Mouse (Mus musculus): ENCODE measurements around the gene Smok3a. TPM values are rescaled to one million over a fixed set of nuclear protein-coding genes. Genes with fewer than 3 reads are reported as not detected.
"Not testable (repeated sequence)": the region's sequence is repeated elsewhere in the genome, so short reads cannot be mapped to it uniquely, and the experiment has no call there.

The Smok3a gene
- polyA plus RNA-seq, 1 experiment from 2014 or later: not detected

DNA sequence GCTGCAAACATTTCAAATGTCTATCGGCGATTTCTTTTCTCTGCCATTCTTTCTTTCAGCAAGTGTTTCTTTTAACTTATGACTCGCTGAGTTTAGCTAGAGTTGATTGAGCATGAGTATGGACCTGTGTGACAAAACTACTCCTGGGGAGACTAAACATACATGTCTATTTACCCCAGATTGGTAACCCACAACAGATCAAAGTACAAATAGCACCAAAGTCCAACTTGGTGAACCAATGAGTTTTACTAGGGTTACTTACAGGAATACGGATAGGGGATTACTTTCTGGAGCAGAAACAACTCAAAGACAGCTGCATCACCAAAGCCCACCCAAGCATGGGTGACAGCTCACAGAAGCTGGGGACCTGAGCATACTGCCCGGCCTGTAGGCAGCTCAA is 11.6 kb upstream of the Smok3a start:
- Histone ChIP-seq H3K36me3 (ENCODE audit: control insufficient read depth, insufficient read depth, low read length) (no peaks in the 10 kb centered on the region), H3K27me3 (ENCODE audit: control insufficient read depth, insufficient read depth, low read length) (no peaks in the 10 kb centered on the region), H3K4me3 (ENCODE audit: low read depth, low read length) (no peak overlapping the region), H3K9me3 (ENCODE audit: control insufficient read depth, low read length) (no peaks in the 10 kb centered on the region), H3K9ac (ENCODE audit: low read length) (no peak overlapping the region), H3K27ac (replicated peaks; ENCODE audit: low read depth, low read length) (no peak overlapping the region), H3K4me1 (ENCODE audit: control insufficient read depth, insufficient read depth, low read length) (no peaks in the 10 kb centered on the region), H3K4me2 (ENCODE audit: low read depth, severe bottlenecking) (no peak overlapping the region)
- WGBS: 87% methylated on average over 5 of the region's 5 CpGs
- no peak for ATAC-seq (ENCODE audit: insufficient number of reproducible peaks, low FRiP score, low TSS enrichment, low read depth)
- no peak for DNase-seq (ENCODE audit: low spot score)

DNA sequence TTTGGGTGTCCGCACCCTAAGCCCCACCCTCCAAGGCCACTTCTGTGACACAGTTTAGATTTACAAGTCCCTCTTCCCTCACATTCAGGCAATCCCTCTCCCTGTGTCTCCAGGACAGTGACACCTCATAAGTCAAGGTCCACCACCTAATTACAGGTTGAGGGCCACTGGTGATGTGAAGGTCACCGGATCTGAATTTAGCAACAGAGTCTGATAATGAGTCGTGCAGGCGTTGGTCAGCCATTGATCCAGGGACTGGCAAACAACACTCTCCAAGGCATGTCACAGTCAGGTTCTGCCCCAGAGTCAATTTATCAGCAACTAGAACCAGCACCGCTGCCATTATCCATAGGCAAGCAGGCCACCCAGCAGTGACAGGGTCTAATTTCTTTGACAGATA is 8.7 kb upstream of the Smok3a start:
- no peak for ATAC-seq (ENCODE audit: insufficient number of reproducible peaks, low FRiP score, low TSS enrichment, low read depth)
- H3K36me3 ChIP-seq (ENCODE audit: control insufficient read depth, insufficient read depth, low read length): no peaks in the 10 kb centered on the region
- no peak overlapping the region for H3K4me3 ChIP-seq (ENCODE audit: low read depth, low read length)
- no peaks in the 10 kb centered on the region for H3K27me3 ChIP-seq (ENCODE audit: control insufficient read depth, insufficient read depth, low read length)
- no peak overlapping the region for H3K4me2 ChIP-seq (ENCODE audit: low read depth, severe bottlenecking)
- H3K27ac ChIP-seq (replicated peaks; ENCODE audit: low read depth, low read length): no peak overlapping the region
- no peak overlapping the region for H3K9ac ChIP-seq (ENCODE audit: low read length)
- no peaks in the 10 kb centered on the region for H3K4me1 ChIP-seq (ENCODE audit: control insufficient read depth, insufficient read depth, low read length)
- WGBS: 78% methylated on average over 5 of the region's 5 CpGs
- H3K9me3 ChIP-seq (ENCODE audit: control insufficient read depth, low read length): no peaks in the 10 kb centered on the region
- no peak for DNase-seq (ENCODE audit: low spot score)

DNA sequence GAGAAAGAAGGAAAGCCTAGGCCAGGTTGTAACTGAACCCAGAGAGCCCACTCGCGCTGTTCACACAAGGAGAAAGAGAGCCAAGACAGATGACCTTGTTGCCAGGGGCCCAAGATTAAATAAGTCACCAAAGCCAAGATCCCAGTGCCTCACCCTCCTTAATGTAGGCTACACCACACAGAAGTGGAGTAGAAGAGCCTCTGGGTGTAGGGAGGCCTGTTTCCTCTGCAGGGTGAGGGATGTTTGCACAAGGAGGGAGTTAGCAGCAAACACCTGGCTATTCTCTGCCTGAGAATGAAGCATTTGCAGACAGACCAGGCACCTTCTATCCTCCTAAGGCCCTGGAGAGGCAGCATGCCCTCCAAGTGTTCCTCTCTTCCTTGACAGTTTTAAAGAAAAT is 4.5 kb upstream of the Smok3a start:
- H3K36me3 ChIP-seq (ENCODE audit: control insufficient read depth, insufficient read depth, low read length): no peaks in the 10 kb centered on the region
- no peaks in the 10 kb centered on the region for H3K9me3 ChIP-seq (ENCODE audit: control insufficient read depth, low read length)
- H3K27ac ChIP-seq (replicated peaks; ENCODE audit: low read depth, low read length): no peak overlapping the region
- no peak overlapping the region for H3K4me3 ChIP-seq (ENCODE audit: low read depth, low read length)
- H3K9ac ChIP-seq (ENCODE audit: low read length): no peak overlapping the region
- DNase-seq (ENCODE audit: low spot score): no peak
- H3K27me3 ChIP-seq (ENCODE audit: control insufficient read depth, insufficient read depth, low read length): no peaks in the 10 kb centered on the region
- ATAC-seq (ENCODE audit: insufficient number of reproducible peaks, low FRiP score, low TSS enrichment, low read depth): no peak
- H3K4me2 ChIP-seq (ENCODE audit: low read depth, severe bottlenecking): no peak overlapping the region
- WGBS: 89% methylated on average over 2 of the region's 2 CpGs
- no peaks in the 10 kb centered on the region for H3K4me1 ChIP-seq (ENCODE audit: control insufficient read depth, insufficient read depth, low read length)

DNA sequence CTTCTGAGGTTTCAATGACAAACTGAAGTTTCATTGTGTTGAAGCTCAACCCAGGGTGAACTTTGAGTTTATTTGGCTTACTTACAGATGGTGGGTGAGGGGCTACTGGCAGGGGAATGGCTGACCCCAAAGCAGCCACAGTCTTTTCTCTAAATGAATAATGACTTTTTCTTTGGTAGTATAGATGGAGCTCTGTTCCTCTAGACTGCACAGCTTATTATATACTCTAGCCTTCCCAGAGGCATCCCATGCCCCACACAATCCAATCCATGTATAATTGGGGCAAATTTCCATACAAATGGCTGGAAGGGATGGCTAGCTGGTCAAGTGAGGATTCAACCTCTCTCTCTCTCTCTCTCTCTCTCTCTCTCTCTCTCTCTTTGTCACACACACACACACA is 4.1 kb upstream of the Smok3a start:
- DNase-seq (ENCODE audit: low spot score) (no peak), ATAC-seq (ENCODE audit: insufficient number of reproducible peaks, low FRiP score, low TSS enrichment, low read depth) (no peak)

DNA sequence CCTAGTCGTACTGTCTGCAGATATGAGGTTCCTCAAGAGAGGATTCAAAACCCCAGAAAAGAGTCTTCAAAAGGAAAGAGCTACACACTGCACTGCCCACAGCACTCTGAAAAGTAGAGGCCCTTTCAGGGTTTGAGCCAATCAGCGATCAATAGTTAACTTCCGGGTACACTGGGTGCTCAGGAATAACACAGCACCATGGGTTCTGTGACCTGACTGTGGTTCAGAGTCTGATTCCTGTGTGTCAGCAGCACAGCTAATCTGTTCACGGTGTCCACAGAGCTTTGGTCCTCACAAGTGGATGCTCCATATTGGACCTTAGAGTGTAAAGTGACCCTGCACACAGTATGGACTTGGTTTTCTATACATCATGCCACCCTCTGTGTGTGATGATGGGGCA is 1.5 kb upstream of the Smok3a start:
- not testable (repeated sequence) for H3K9ac ChIP-seq (ENCODE audit: low read length); ATAC-seq (ENCODE audit: insufficient number of reproducible peaks, low FRiP score, low TSS enrichment, low read depth); H3K36me3 ChIP-seq (ENCODE audit: control insufficient read depth, insufficient read depth, low read length); H3K9me3 ChIP-seq (ENCODE audit: control insufficient read depth, low read length); H3K4me1 ChIP-seq (ENCODE audit: control insufficient read depth, insufficient read depth, low read length); H3K4me3 ChIP-seq (ENCODE audit: low read depth, low read length); DNase-seq (ENCODE audit: low spot score); H3K27ac ChIP-seq (replicated peaks; ENCODE audit: low read depth, low read length); H3K4me2 ChIP-seq (ENCODE audit: low read depth, severe bottlenecking); H3K27me3 ChIP-seq (ENCODE audit: control insufficient read depth, insufficient read depth, low read length)
- 90% methylated on average over 3 of the region's 4 CpGs for WGBS

More for the DNA sequence above, 4.1 kb upstream of the Smok3a start:
- Histone ChIP-seq H3K9me3 (ENCODE audit: control insufficient read depth, low read length) (no peaks in the 10 kb centered on the region), H3K4me2 (ENCODE audit: low read depth, severe bottlenecking) (no peak overlapping the region), H3K4me1 (ENCODE audit: control insufficient read depth, insufficient read depth, low read length) (no peaks in the 10 kb centered on the region), H3K27me3 (ENCODE audit: control insufficient read depth, insufficient read depth, low read length) (no peaks in the 10 kb centered on the region), H3K4me3 (ENCODE audit: low read depth, low read length) (no peak overlapping the region), H3K9ac (ENCODE audit: low read length) (no peak overlapping the region), H3K27ac (replicated peaks; ENCODE audit: low read depth, low read length) (no peak overlapping the region), H3K36me3 (ENCODE audit: control insufficient read depth, insufficient read depth, low read length) (no peaks in the 10 kb centered on the region)

DNA sequence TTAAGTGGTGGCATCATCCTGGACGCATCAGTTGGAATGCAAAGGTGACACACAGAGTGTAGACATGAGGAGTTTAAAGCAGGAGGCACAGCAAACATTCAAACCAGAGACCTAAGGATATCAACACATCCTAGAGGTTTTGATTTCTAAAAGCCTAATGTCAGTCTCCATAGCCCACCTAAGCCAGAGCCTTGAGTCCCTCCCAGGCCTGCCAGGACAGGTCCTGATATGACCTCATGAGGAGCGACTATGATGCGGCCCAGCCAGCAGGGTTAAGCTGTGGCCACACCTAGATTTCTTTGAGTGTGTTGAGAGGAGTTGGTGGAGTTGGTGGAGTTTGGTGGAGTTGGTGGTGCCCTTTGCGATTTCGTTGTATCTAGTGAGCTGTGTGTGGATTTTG is 31.8 kb downstream of the Smok3a start, which contains the start of gene Smok3c:
Gene Smok3c (plus strand): TSS at position 301 of the 400 bp plus-strand sequence.
- not testable (repeated sequence) for ATAC-seq (ENCODE audit: insufficient number of reproducible peaks, low FRiP score, low TSS enrichment, low read depth)
- no CpG with 5 or more reads among the region's 5 CpGs for WGBS

DNA sequence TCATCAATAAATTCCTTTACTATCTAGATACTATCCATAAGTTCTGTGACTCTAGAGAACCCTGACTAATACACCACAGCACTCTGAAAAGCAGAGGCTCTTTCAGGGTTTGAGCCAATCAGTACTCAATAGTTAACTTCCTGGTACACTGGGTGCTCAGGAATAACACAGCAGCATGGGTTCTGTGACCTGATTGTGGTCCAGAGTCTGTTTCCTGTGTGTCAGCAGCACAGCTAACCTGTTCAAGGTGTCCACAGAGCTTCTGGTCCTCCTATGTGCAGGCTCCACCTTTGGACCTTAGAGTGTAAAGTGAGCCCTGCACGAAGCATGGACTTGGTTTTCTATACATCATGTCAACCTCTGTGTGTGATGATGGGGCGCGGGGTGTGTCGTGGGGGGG is 52.7 kb downstream of the Smok3a start:
- Histone ChIP-seq H3K4me1 (ENCODE audit: control insufficient read depth, insufficient read depth, low read length) (no peaks in the 10 kb centered on the region), H3K36me3 (ENCODE audit: control insufficient read depth, insufficient read depth, low read length) (no peaks in the 10 kb centered on the region), H3K4me2 (ENCODE audit: low read depth, severe bottlenecking) (no peak overlapping the region), H3K27ac (replicated peaks; ENCODE audit: low read depth, low read length) (no peak overlapping the region), H3K9me3 (ENCODE audit: control insufficient read depth, low read length) (no peaks in the 10 kb centered on the region), H3K9ac (ENCODE audit: low read length) (no peak overlapping the region), H3K27me3 (ENCODE audit: control insufficient read depth, insufficient read depth, low read length) (no peaks in the 10 kb centered on the region), H3K4me3 (ENCODE audit: low read depth, low read length) (no peak overlapping the region)
- no peak for ATAC-seq (ENCODE audit: insufficient number of reproducible peaks, low FRiP score, low TSS enrichment, low read depth)
- no peak for DNase-seq (ENCODE audit: low spot score)
- 89% methylated on average over 4 of the region's 4 CpGs for WGBS

More for the DNA sequence above, 31.8 kb downstream of the Smok3a start, which contains the start of gene Smok3c:
- H3K4me1 ChIP-seq (ENCODE audit: control insufficient read depth, insufficient read depth, low read length); H3K27me3 ChIP-seq (ENCODE audit: control insufficient read depth, insufficient read depth, low read length); H3K4me2 ChIP-seq (ENCODE audit: low read depth, severe bottlenecking); H3K27ac ChIP-seq (replicated peaks; ENCODE audit: low read depth, low read length); H3K36me3 ChIP-seq (ENCODE audit: control insufficient read depth, insufficient read depth, low read length); DNase-seq (ENCODE audit: low spot score); H3K9ac ChIP-seq (ENCODE audit: low read length); H3K4me3 ChIP-seq (ENCODE audit: low read depth, low read length); H3K9me3 ChIP-seq (ENCODE audit: control insufficient read depth, low read length): not testable (repeated sequence)

DNA sequence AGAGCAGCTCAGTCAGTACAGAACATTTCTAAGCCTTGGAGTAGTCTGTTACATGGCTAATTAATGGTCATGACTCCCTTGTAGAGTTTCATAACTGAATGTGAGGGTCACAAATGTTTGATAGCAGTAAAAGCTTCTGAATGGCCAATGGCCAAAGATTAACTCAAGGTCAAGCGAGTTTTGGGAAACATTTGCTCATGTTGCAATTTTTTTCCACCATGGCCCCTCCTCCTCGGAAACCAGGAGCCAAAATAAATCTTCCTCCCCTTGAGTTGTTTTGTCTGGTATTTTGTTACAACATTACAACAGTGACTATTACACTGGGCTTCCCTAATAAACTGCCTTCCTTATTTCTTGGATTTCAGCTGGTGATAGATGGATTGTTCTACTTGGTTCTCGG is 54.6 kb downstream of the Smok3a start:
- H3K27me3 ChIP-seq (ENCODE audit: control insufficient read depth, insufficient read depth, low read length): no peaks in the 10 kb centered on the region
- no peak for DNase-seq (ENCODE audit: low spot score)
- no peaks in the 10 kb centered on the region for H3K4me1 ChIP-seq (ENCODE audit: control insufficient read depth, insufficient read depth, low read length)
- H3K4me2 ChIP-seq (ENCODE audit: low read depth, severe bottlenecking): no peak overlapping the region
- no peaks in the 10 kb centered on the region for H3K9me3 ChIP-seq (ENCODE audit: control insufficient read depth, low read length)
- no peak overlapping the region for H3K27ac ChIP-seq (replicated peaks; ENCODE audit: low read depth, low read length)
- 69% methylated on average over 3 of the region's 3 CpGs for WGBS
- no peaks in the 10 kb centered on the region for H3K36me3 ChIP-seq (ENCODE audit: control insufficient read depth, insufficient read depth, low read length)
- H3K4me3 ChIP-seq (ENCODE audit: low read depth, low read length): no peak overlapping the region
- no peak overlapping the region for H3K9ac ChIP-seq (ENCODE audit: low read length)
- no peak for ATAC-seq (ENCODE audit: insufficient number of reproducible peaks, low FRiP score, low TSS enrichment, low read depth)

DNA sequence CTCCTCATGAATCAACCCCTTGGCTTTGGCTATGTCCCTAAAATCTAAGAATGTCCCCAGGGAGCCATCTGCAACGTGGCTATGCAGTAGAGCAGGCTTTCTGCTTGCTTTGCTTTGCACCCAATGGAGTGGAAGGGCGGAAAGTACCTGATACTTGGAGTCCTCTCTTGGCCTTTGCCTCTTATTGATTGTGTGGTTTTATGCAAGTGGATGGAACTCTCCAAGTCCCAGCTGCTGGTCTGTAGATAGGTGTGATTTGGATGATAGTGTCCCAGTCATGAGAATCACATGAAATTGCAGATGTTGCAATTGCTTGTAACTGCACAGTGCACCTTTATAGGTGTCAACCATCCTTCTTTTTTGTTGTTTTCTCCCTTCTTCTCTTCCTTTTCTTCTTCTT is 55.1 kb downstream of the Smok3a start:
- no peak for DNase-seq (ENCODE audit: low spot score)

More for the DNA sequence above, 55.1 kb downstream of the Smok3a start:
- H3K4me1 ChIP-seq (ENCODE audit: control insufficient read depth, insufficient read depth, low read length): no peaks in the 10 kb centered on the region
- H3K4me2 ChIP-seq (ENCODE audit: low read depth, severe bottlenecking): no peak overlapping the region
- H3K4me3 ChIP-seq (ENCODE audit: low read depth, low read length): no peak overlapping the region
- H3K36me3 ChIP-seq (ENCODE audit: control insufficient read depth, insufficient read depth, low read length): no peaks in the 10 kb centered on the region
- ATAC-seq (ENCODE audit: insufficient number of reproducible peaks, low FRiP score, low TSS enrichment, low read depth): no peak
- no peak overlapping the region for H3K9ac ChIP-seq (ENCODE audit: low read length)
- no peaks in the 10 kb centered on the region for H3K27me3 ChIP-seq (ENCODE audit: control insufficient read depth, insufficient read depth, low read length)
- H3K27ac ChIP-seq (replicated peaks; ENCODE audit: low read depth, low read length): no peak overlapping the region
- no peaks in the 10 kb centered on the region for H3K9me3 ChIP-seq (ENCODE audit: control insufficient read depth, low read length)
- 59% methylated on average over 2 of the region's 2 CpGs for WGBS

Data from limb, embryonic 11.5 days (tissue).